Mouse (Mus musculus) stomach, embryonic 15.5 days (tissue): ENCODE measurements around the gene Rdh5. TPM values are rescaled to one million over a fixed set of nuclear protein-coding genes. Genes with fewer than 3 reads are reported as not detected.

Experiments used
- ATAC-seq: fragments of 200-750 bp; cut with Nextera tagmentation; 2 replicates; pipeline ENCODE4 v1.8.0; 2017; ENCODE audit warnings: low read depth, moderate number of reproducible peaks, moderate TSS enrichment; ENCODE audit not compliant: insufficient read depth, low FRiP score
- H3K27ac ChIP-seq: fragments of 300-500 bp; sonication (generic); 2 replicates; pipeline ENCODE4 v1.5.1; 2015; ENCODE audit warnings: mild to moderate bottlenecking, inconsistent platforms
- H3K27me3 ChIP-seq: fragments of 300-500 bp; sonication (generic); replicated peaks from 2 replicates; pipeline ENCODE4 v1.6.1; 2015; ENCODE audit warnings: inconsistent platforms
- H3K36me3 ChIP-seq: fragments of 300-500 bp; sonication (generic); 2 replicates; pipeline ENCODE4 v1.6.1; 2015; ENCODE audit warnings: inconsistent platforms
- H3K4me1 ChIP-seq: fragments of 300-500 bp; sonication (generic); 2 replicates; pipeline ENCODE4 v1.6.1; 2015; ENCODE audit warnings: inconsistent platforms
- H3K4me2 ChIP-seq: fragments of 300-500 bp; sonication (generic); 2 replicates; pipeline ENCODE4 v1.6.1; 2015; ENCODE audit warnings: mild to moderate bottlenecking, inconsistent platforms
- H3K4me3 ChIP-seq: fragments of 300-500 bp; sonication (generic); replicated peaks from 2 replicates; pipeline ENCODE4 v1.5.1; 2015; ENCODE audit warnings: inconsistent platforms
- H3K9ac ChIP-seq: fragments of 300-500 bp; sonication (generic); 2 replicates; pipeline ENCODE4 v1.6.1; 2015; ENCODE audit warnings: inconsistent platforms
- H3K9me3 ChIP-seq: fragments of 300-500 bp; sonication (generic); 2 replicates; pipeline ENCODE4 v1.6.1; 2016; ENCODE audit warnings: inconsistent platforms
- WGBS: fragments of 180-500 bp; shearing (Covaris S2); methylation state at CpG from one replicate; pipeline ENCODE4 v1.1.7; 2015; 5-methylcytosine and 5-hydroxymethylcytosine counted together
- polyA plus RNA-seq: library from polyadenylated mRNA; unstranded; fragments of >200 nt; fragmentation: Nextera tagmentation; extraction: Ambion mirVana; gene quantifications from 2 replicates; pipeline ENCODE4 v1.2.1, GENCODE M21; 2015

Gene Rdh5
- polyA plus RNA-seq, 1 experiment from 2014 or later = 15.0 TPM

GRCm38 (mm10) chr10:128913696-128914095 lies 9.0 kb downstream of the Rdh5 start:
- Histone ChIP-seq H3K4me1 (peaks cover 25% of the 10 kb centered on the region), H3K4me3 (no peak overlapping the region), H3K4me2 (no peak overlapping the region), H3K9me3 (no peaks in the 10 kb centered on the region), H3K36me3 (peaks cover 33% of the 10 kb centered on the region), H3K27ac (no peak overlapping the region), H3K27me3 (no peaks in the 10 kb centered on the region), H3K9ac (no peak overlapping the region)
- 92% methylated on average over 12 of the region's 12 CpGs for WGBS
- no peak for ATAC-seq

GRCm38 (mm10) chr10:128913219-128913618 lies 9.5 kb downstream of the Rdh5 start:
- no peaks in the 10 kb centered on the region for H3K27me3 ChIP-seq
- no peak overlapping the region for H3K4me2 ChIP-seq
- no peak overlapping the region for H3K9ac ChIP-seq
- H3K36me3 ChIP-seq = peaks cover 33% of the 10 kb centered on the region
- WGBS = 9% methylated on average over 5 of the region's 5 CpGs
- 0 out of 2 replicates have a peak overlapping the region, but pooled peaks have one; percentile 3 for H3K27ac ChIP-seq
- H3K4me1 ChIP-seq = peaks cover 20% of the 10 kb centered on the region; the same call in 1 of the 2 replicates
- ATAC-seq = no peak
- no peaks in the 10 kb centered on the region for H3K9me3 ChIP-seq
- H3K4me3 ChIP-seq = no peak overlapping the region

- 75% methylated on average over 4 of the region's 4 CpGs for WGBS
- Histone ChIP-seq H3K36me3 (peaks cover 32% of the 10 kb centered on the region), H3K27ac (0 out of 2 replicates have a peak overlapping the region, but pooled peaks have one; percentile 3)
Measured at GRCm38 (mm10) chr10:128912791-128913190, 9.9 kb downstream of the Rdh5 start.

GRCm38 (mm10) chr10:128912268-128912667 lies 10.4 kb downstream of the Rdh5 start:
- Histone ChIP-seq H3K4me3 (no peak overlapping the region), H3K27ac (no peak overlapping the region), H3K4me1 (peaks cover 18% of the 10 kb centered on the region; the same call in 1 of the 2 replicates), H3K36me3 (peaks cover 27% of the 10 kb centered on the region), H3K9me3 (no peaks in the 10 kb centered on the region), H3K27me3 (no peaks in the 10 kb centered on the region), H3K9ac (no peak overlapping the region), H3K4me2 (no peak overlapping the region)
- ATAC-seq = no peak
- WGBS = 78% methylated on average over 4 of the region's 4 CpGs

More at GRCm38 (mm10) chr10:128912791-128913190, 9.9 kb downstream of the Rdh5 start:
- Histone ChIP-seq H3K4me2 (no peak overlapping the region), H3K27me3 (no peaks in the 10 kb centered on the region), H3K9me3 (no peaks in the 10 kb centered on the region), H3K4me3 (no peak overlapping the region), H3K4me1 (peaks cover 18% of the 10 kb centered on the region; the same call in 1 of the 2 replicates), H3K9ac (no peak overlapping the region)
- no peak for ATAC-seq

- no peak overlapping the region for H3K27ac ChIP-seq
Measured at GRCm38 (mm10) chr10:128911430-128911829, 11.3 kb downstream of the Rdh5 start.

GRCm38 (mm10) chr10:128910066-128910841 lies 12.4 kb downstream of the Rdh5 start:
- H3K4me3 ChIP-seq = peak overlapping the region; percentile 92

More at GRCm38 (mm10) chr10:128911430-128911829, 11.3 kb downstream of the Rdh5 start:
- no peaks in the 10 kb centered on the region for H3K9me3 ChIP-seq
- no peaks in the 10 kb centered on the region for H3K27me3 ChIP-seq
- H3K4me2 ChIP-seq = peak overlapping the region; percentile 83
- peaks cover 18% of the 10 kb centered on the region; the same call in 1 of the 2 replicates for H3K4me1 ChIP-seq
- WGBS = 88% methylated on average over 6 of the region's 6 CpGs
- peak overlapping the region; percentile 92 for H3K4me3 ChIP-seq
- no peak overlapping the region for H3K9ac ChIP-seq
- no peak for ATAC-seq
- H3K36me3 ChIP-seq = peaks cover 25% of the 10 kb centered on the region

GRCm38 (mm10) chr10:128909567-128910028 lies 13.1 kb downstream of the Rdh5 start:
- Histone ChIP-seq H3K36me3 (peaks cover 12% of the 10 kb centered on the region), H3K4me2 (peak overlapping the region; percentile 83), H3K4me3 (peak overlapping the region; percentile 92), H3K27ac (peak overlapping the region; percentile 88), H3K4me1 (peaks cover 18% of the 10 kb centered on the region; the same call in 1 of the 2 replicates), H3K27me3 (no peaks in the 10 kb centered on the region), H3K9ac (peak overlapping the region; percentile 86), H3K9me3 (no peaks in the 10 kb centered on the region)
- 2% methylated on average over 39 of the region's 41 CpGs for WGBS
- ATAC-seq = peak; percentile 79

More at GRCm38 (mm10) chr10:128910066-128910841, 12.4 kb downstream of the Rdh5 start:
- H3K4me1 ChIP-seq = peaks cover 18% of the 10 kb centered on the region; the same call in 1 of the 2 replicates
- no peaks in the 10 kb centered on the region for H3K27me3 ChIP-seq
- WGBS = 1% methylated on average over 64 of the region's 66 CpGs
- H3K4me2 ChIP-seq = peak overlapping the region; percentile 83
- peak overlapping the region; percentile 86 for H3K9ac ChIP-seq
- H3K27ac ChIP-seq = peak overlapping the region; percentile 88
- H3K36me3 ChIP-seq = peaks cover 19% of the 10 kb centered on the region
- ATAC-seq = peak; percentile 14; the same call in 1 of the 2 replicates
- no peaks in the 10 kb centered on the region for H3K9me3 ChIP-seq

- ATAC-seq = peak; percentile 23; the same call in 1 of the 2 replicates
- Histone ChIP-seq H3K4me3 (peak overlapping the region; percentile 92), H3K27ac (peak overlapping the region; percentile 88), H3K4me2 (peak overlapping the region; percentile 83), H3K4me1 (peaks cover 18% of the 10 kb centered on the region; the same call in 1 of the 2 replicates), H3K9ac (peak overlapping the region; percentile 86; the same call in 1 of the 2 replicates), H3K9me3 (no peaks in the 10 kb centered on the region), H3K27me3 (no peaks in the 10 kb centered on the region), H3K36me3 (peaks cover 5% of the 10 kb centered on the region)
- WGBS = 46% methylated on average over 13 of the region's 13 CpGs
Measured at GRCm38 (mm10) chr10:128908778-128909448, 13.8 kb downstream of the Rdh5 start.

- Histone ChIP-seq H3K4me2 (no peak overlapping the region), H3K9me3 (no peaks in the 10 kb centered on the region), H3K36me3 (no peaks in the 10 kb centered on the region), H3K9ac (no peak overlapping the region), H3K4me3 (no peak overlapping the region), H3K27ac (no peak overlapping the region), H3K27me3 (no peaks in the 10 kb centered on the region), H3K4me1 (peaks cover 8% of the 10 kb centered on the region; the same call in 1 of the 2 replicates)
- 80% methylated on average over 5 of the region's 5 CpGs for WGBS
- ATAC-seq = no peak
Measured at GRCm38 (mm10) chr10:128904812-128905211, 17.9 kb downstream of the Rdh5 start.

- H3K9ac ChIP-seq = no peak overlapping the region
- H3K27me3 ChIP-seq = no peaks in the 10 kb centered on the region
- H3K36me3 ChIP-seq = no peaks in the 10 kb centered on the region
- H3K4me2 ChIP-seq = no peak overlapping the region
- H3K4me3 ChIP-seq = no peak overlapping the region
- 85% methylated on average over 3 of the region's 3 CpGs for WGBS
- no peak overlapping the region for H3K27ac ChIP-seq
- H3K4me1 ChIP-seq = no peaks in the 10 kb centered on the region
- H3K9me3 ChIP-seq = no peaks in the 10 kb centered on the region
- no peak for ATAC-seq
Measured at GRCm38 (mm10) chr10:128902409-128902988, 20.2 kb downstream of the Rdh5 start.

- no peak overlapping the region for H3K27ac ChIP-seq
- no peak overlapping the region for H3K4me2 ChIP-seq
- H3K36me3 ChIP-seq = no peaks in the 10 kb centered on the region
- peaks cover 1% of the 10 kb centered on the region for H3K27me3 ChIP-seq
- H3K9ac ChIP-seq = no peak overlapping the region
- H3K4me3 ChIP-seq = no peak overlapping the region
- ATAC-seq = no peak
- 88% methylated on average over 1 of the region's 1 CpGs for WGBS
- 0 out of 2 replicates have a peak, but pooled peaks cover under 1% of the 10 kb centered on the region for H3K4me1 ChIP-seq
- no peaks in the 10 kb centered on the region for H3K9me3 ChIP-seq
Measured at GRCm38 (mm10) chr10:128901409-128901808, 21.3 kb downstream of the Rdh5 start.
